Mouse (Mus musculus): Measurements from ENCODE around the gene Nprl3. TPM values are rescaled to one million over a fixed set of nuclear protein-coding genes. Genes with fewer than 3 reads are reported as not detected.

Gene Nprl3
- total RNA-seq, 2 experiments from 2014 or later = 55.9 to 60.0 TPM

GRCm38 (mm10) chr11:32232848-32233247, 34.7 kb downstream of the Nprl3 start:
- DNase-seq (ENCODE audit: extremely low spot score in 1 of 2, low spot score in 2 of 2) = peak in 1 of 2 experiments; percentile 35
- intact Hi-C loops (cut with DNase I) = no loop called here

GRCm38 (mm10) chr11:32231125-32231524, 36.4 kb downstream of the Nprl3 start:
- DNase-seq (ENCODE audit: extremely low spot score in 1 of 2, low spot score in 2 of 2) = no peak
- intact Hi-C loops (cut with DNase I) = no loop called here

GRCm38 (mm10) chr11:32230220-32230619, 37.3 kb downstream of the Nprl3 start:
- no peak for DNase-seq (ENCODE audit: extremely low spot score in 1 of 2, low spot score in 2 of 2)
- intact Hi-C loops (cut with DNase I) = no loop called here

GRCm38 (mm10) chr11:32228292-32228845, 39.1 kb downstream of the Nprl3 start:
- peak in 1 of 2 experiments; percentile 6 for DNase-seq (ENCODE audit: extremely low spot score in 1 of 2, low spot score in 2 of 2)
- intact Hi-C loops (cut with DNase I) = no loop called here

- intact Hi-C loops (cut with DNase I) = no loop called here
- no peak for DNase-seq (ENCODE audit: extremely low spot score in 1 of 2, low spot score in 2 of 2)
Observed at GRCm38 (mm10) chr11:32227555-32227954, 40.0 kb downstream of the Nprl3 start.

GRCm38 (mm10) chr11:32227041-32227440, 40.5 kb downstream of the Nprl3 start:
- intact Hi-C loops (cut with DNase I) = no loop called here
- no peak for DNase-seq (ENCODE audit: extremely low spot score in 1 of 2, low spot score in 2 of 2)

GRCm38 (mm10) chr11:32226124-32226871, 41.2 kb downstream of the Nprl3 start, which contains the start of gene Mpg:
Gene Mpg, plus strand, starts transcription at chr11:32226505.
- DNase-seq (ENCODE audit: extremely low spot score in 1 of 2, low spot score in 2 of 2) = peak; percentile 81 to 94
- intact Hi-C loops (cut with DNase I) = no loop called here

- intact Hi-C loops (cut with DNase I) = no loop called here
- DNase-seq (ENCODE audit: extremely low spot score in 1 of 2, low spot score in 2 of 2) = peak in 1 of 2 experiments; percentile 56
Observed at GRCm38 (mm10) chr11:32225222-32226104, 42.0 kb downstream of the Nprl3 start.

GRCm38 (mm10) chr11:32224468-32225139, 42.9 kb downstream of the Nprl3 start:
- intact Hi-C loops (cut with DNase I) = no loop called here
- peak in 1 of 2 experiments; percentile 89 for DNase-seq (ENCODE audit: extremely low spot score in 1 of 2, low spot score in 2 of 2)

GRCm38 (mm10) chr11:32223297-32223967, 44.1 kb downstream of the Nprl3 start:
- intact Hi-C loops (cut with DNase I) = no loop called here
- DNase-seq (ENCODE audit: extremely low spot score in 1 of 2, low spot score in 2 of 2) = no peak

- no peak for DNase-seq (ENCODE audit: extremely low spot score in 1 of 2, low spot score in 2 of 2)
- intact Hi-C loops (cut with DNase I) = no loop called here
Observed at GRCm38 (mm10) chr11:32222570-32223194, 44.8 kb downstream of the Nprl3 start.

- DNase-seq (ENCODE audit: extremely low spot score in 1 of 2, low spot score in 2 of 2) = peak in 1 of 2 experiments; percentile 87
Observed at GRCm38 (mm10) chr11:32221951-32222409, 45.5 kb downstream of the Nprl3 start, which contains the start of gene Rhbdf1. Gene Rhbdf1, minus strand, starts transcription at chr11:32222300.

GRCm38 (mm10) chr11:32221225-32221950, 46.1 kb downstream of the Nprl3 start:
- intact Hi-C loops (cut with DNase I) = no loop called here
- DNase-seq (ENCODE audit: extremely low spot score in 1 of 2, low spot score in 2 of 2) = peak in 1 of 2 experiments; percentile 89

More at GRCm38 (mm10) chr11:32221951-32222409, 45.5 kb downstream of the Nprl3 start, which contains the start of gene Rhbdf1:
- intact Hi-C loops (cut with DNase I) = no loop called here

GRCm38 (mm10) chr11:32220607-32221224, 46.8 kb downstream of the Nprl3 start:
- no peak for DNase-seq (ENCODE audit: extremely low spot score in 1 of 2, low spot score in 2 of 2)
- intact Hi-C loops (cut with DNase I) = no loop called here

- intact Hi-C loops (cut with DNase I) = loop anchor here (10.0 kb wide), 1 partner anchor 106 kb away; no protein-coding TSS in a partner anchor
- DNase-seq (ENCODE audit: extremely low spot score in 1 of 2, low spot score in 2 of 2) = no peak
Observed at GRCm38 (mm10) chr11:32219287-32219686, 48.2 kb downstream of the Nprl3 start.

- DNase-seq (ENCODE audit: extremely low spot score in 1 of 2, low spot score in 2 of 2) = no peak
- intact Hi-C loops (cut with DNase I) = loop anchor here (10.0 kb wide), 1 partner anchor 106 kb away; no protein-coding TSS in a partner anchor
Observed at GRCm38 (mm10) chr11:32218501-32219050, 48.9 kb downstream of the Nprl3 start.

Data from left cerebral cortex, postnatal 10 days (tissue).